Mouse (Mus musculus): ENCODE results near the gene Magi1.

- TF ChIP-seq CTCF (IDR thresholded peaks at IDR 0.05; ENCODE audit: insufficient read depth, low read depth, low read length): no peak
- TF ChIP-seq POLR2A (IDR thresholded peaks at IDR 0.05; ENCODE audit: insufficient read depth, low read depth, low read length): no peak
Measured at GRCm38 (mm10) chr6:93902239-93902638, 381.5 kb downstream of the Magi1 start.

Measured in olfactory bulb, adult 2 months (tissue).